Mouse (Mus musculus): Measurements from ENCODE around the gene Gm5269. TPM values are rescaled to one million over a fixed set of nuclear protein-coding genes. Genes with fewer than 3 reads are reported as not detected.

The Gm5269 gene
- polyA plus RNA-seq, 2 experiments: 0.25 TPM; not detected in 1

DNA sequence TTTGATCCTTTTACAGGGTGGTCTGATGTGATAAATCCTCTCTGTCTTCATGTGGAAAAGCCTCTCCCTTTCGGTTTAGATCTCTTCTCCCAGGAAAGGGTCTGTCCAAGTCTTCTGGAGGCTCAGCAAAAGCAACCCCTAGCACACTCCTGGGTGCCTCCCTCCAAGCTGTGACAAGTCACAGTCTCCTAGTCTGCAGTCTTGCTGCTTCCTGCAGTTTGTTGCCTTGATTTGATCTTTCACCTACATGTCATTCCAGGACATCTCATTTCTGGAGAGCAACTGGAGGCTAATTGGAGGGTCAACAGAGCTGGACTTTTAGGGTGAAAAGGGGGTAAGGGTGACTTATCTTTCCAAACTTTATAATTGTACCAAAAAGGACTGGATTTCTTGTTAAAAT, 24.8 kb downstream of the Gm5269 start:
- no peaks in the 10 kb centered on the region for H3K36me3 ChIP-seq (replicated peaks; ENCODE audit: control insufficient read depth, insufficient read depth, low read depth)
- no peak overlapping the region for H3K27ac ChIP-seq
- no peaks in the 10 kb centered on the region; the same call in 1 of the 2 replicates for H3K9me3 ChIP-seq (ENCODE audit: control insufficient read depth, low read length)
- no peak overlapping the region for H3K9ac ChIP-seq (replicated peaks)
- no peaks in the 10 kb centered on the region for H3K27me3 ChIP-seq (ENCODE audit: control insufficient read depth, insufficient read depth, low read length)
- no peak overlapping the region for H3K4me3 ChIP-seq (ENCODE audit: insufficient read depth in 1 of 2, low read depth in 2 of 2, low read length in 2 of 2)
- DNase-seq (ENCODE audit: low read depth in 3 of 3, low spot score in 3 of 3): no peak
- H3K4me2 ChIP-seq (ENCODE audit: low read depth): no peak overlapping the region
- H3K4me1 ChIP-seq (replicated peaks; ENCODE audit: control insufficient read depth in 2 of 2, insufficient read depth in 2 of 2, low read length in 1 of 2): peaks cover 1 to 10% of the 10 kb centered on the region in 2 experiments; a peak in 3 of 4 replicates
- 26% methylated on average over 1 of the region's 1 CpGs for WGBS (ENCODE audit: insufficient replicate concordance)
- no peak for ATAC-seq (ENCODE audit: insufficient read depth)
- TF ChIP-seq EP300 (IDR thresholded peaks at IDR 0.05; ENCODE audit: low read depth): no peak
- TF ChIP-seq CTCF (IDR thresholded peaks at IDR 0.05; ENCODE audit: low read depth): no peak

DNA sequence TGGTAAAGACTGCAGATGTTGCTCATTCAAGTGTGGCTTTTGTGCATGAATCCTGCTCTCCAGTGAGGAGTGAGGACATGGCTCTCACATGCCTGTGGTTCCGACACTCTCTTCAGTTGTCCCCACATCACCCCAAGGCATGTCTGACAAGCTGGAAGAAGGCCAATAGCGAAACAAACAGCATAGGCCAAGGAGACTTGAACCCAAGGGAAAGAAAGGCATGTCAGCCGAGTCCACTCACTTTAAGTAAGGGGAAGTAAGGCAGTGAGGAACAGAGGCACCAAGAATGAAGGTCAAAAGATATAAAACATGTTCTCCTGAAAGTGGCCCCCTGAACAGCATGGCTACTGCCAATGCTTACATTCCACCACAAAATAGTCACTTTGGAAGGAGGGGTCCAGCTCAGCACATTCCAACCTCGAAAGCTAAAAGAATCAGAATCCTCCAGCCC, 25.5 kb downstream of the Gm5269 start:
- Histone ChIP-seq H3K27ac (no peak overlapping the region), H3K27me3 (ENCODE audit: control insufficient read depth, insufficient read depth, low read length) (no peaks in the 10 kb centered on the region), H3K4me3 (ENCODE audit: insufficient read depth in 1 of 2, low read depth in 2 of 2, low read length in 2 of 2) (no peak overlapping the region), H3K9ac (replicated peaks) (no peak overlapping the region), H3K4me2 (ENCODE audit: low read depth) (no peak overlapping the region), H3K9me3 (ENCODE audit: control insufficient read depth, low read length) (no peaks in the 10 kb centered on the region; the same call in 1 of the 2 replicates), H3K4me1 (replicated peaks; ENCODE audit: control insufficient read depth in 2 of 2, insufficient read depth in 2 of 2, low read length in 1 of 2) (peaks cover 6 to 15% of the 10 kb centered on the region in 2 experiments), H3K36me3 (replicated peaks; ENCODE audit: control insufficient read depth, insufficient read depth, low read depth) (no peaks in the 10 kb centered on the region)
- TF ChIP-seq CTCF (IDR thresholded peaks at IDR 0.05; ENCODE audit: low read depth) (no peak), EP300 (IDR thresholded peaks at IDR 0.05; ENCODE audit: low read depth) (no peak)
- 58% methylated on average over 4 of the region's 4 CpGs for WGBS (ENCODE audit: insufficient replicate concordance)
- ATAC-seq (ENCODE audit: insufficient read depth) (no peak), DNase-seq (ENCODE audit: low read depth in 3 of 3, low spot score in 3 of 3) (no peak)

DNA sequence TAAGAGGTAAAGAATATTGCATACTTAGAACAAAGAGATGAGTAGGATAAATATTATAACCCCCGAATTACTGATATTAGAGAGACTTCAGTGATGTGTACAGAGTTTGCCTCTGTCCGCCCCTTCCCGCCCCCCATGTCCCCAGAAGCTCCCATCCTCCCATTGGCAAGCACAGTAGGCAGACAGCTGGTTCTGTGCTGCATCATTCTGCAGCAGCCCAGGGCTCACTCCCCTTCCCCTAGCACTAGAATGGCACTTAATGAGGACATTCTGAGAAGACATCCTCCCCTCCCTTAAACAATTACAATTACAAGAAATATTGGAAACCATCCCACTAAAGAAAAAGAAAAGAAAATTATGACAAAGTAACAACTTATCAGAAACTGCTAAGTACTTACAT, 26.4 kb downstream of the Gm5269 start:
- no peak for ATAC-seq (ENCODE audit: insufficient read depth)
- WGBS (ENCODE audit: insufficient replicate concordance): 76% methylated on average over 3 of the region's 3 CpGs
- no peak for TF ChIP-seq EP300 (IDR thresholded peaks at IDR 0.05; ENCODE audit: low read depth)
- TF ChIP-seq CTCF (IDR thresholded peaks at IDR 0.05; ENCODE audit: low read depth): no peak
- no peaks in the 10 kb centered on the region; the same call in 1 of the 2 replicates for H3K9me3 ChIP-seq (ENCODE audit: control insufficient read depth, low read length)
- no peaks in the 10 kb centered on the region for H3K27me3 ChIP-seq (ENCODE audit: control insufficient read depth, insufficient read depth, low read length)
- peaks cover 6 to 14% of the 10 kb centered on the region in 2 experiments for H3K4me1 ChIP-seq (replicated peaks; ENCODE audit: control insufficient read depth in 2 of 2, insufficient read depth in 2 of 2, low read length in 1 of 2)
- H3K27ac ChIP-seq: no peak overlapping the region
- H3K4me2 ChIP-seq (ENCODE audit: low read depth): no peak overlapping the region
- H3K36me3 ChIP-seq (replicated peaks; ENCODE audit: control insufficient read depth, insufficient read depth, low read depth): no peaks in the 10 kb centered on the region
- no peak overlapping the region for H3K4me3 ChIP-seq (ENCODE audit: insufficient read depth in 1 of 2, low read depth in 2 of 2, low read length in 2 of 2)
- no peak for DNase-seq (ENCODE audit: low read depth in 3 of 3, low spot score in 3 of 3)
- no peak overlapping the region for H3K9ac ChIP-seq (replicated peaks)

DNA sequence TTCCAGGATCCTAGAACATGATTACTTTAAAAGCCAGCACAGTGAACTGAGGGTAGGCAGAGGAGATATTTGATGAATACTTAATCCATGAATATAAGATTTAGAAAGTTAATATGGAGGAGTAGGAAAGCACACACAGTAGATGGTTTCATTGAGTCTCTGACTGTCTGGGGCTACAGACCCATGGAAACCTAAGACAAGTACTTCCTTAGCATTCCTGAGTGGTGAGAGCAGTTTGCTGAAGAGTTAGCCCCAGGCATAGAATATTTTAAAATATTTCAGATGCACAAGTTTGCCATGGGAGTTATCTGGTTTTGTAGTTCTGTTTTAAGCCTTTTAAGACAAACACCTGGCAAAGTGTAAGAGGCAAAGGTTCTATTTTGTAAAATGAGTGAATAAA, 28.9 kb downstream of the Gm5269 start:
- Histone ChIP-seq H3K4me1 (replicated peaks; ENCODE audit: control insufficient read depth in 2 of 2, insufficient read depth in 2 of 2, low read length in 1 of 2) (peaks cover 6 to 14% of the 10 kb centered on the region in 2 experiments), H3K4me2 (ENCODE audit: low read depth) (no peak overlapping the region), H3K4me3 (ENCODE audit: insufficient read depth in 1 of 2, low read depth in 2 of 2, low read length in 2 of 2) (no peak overlapping the region), H3K36me3 (replicated peaks; ENCODE audit: control insufficient read depth, insufficient read depth, low read depth) (no peaks in the 10 kb centered on the region), H3K9ac (replicated peaks) (no peak overlapping the region), H3K9me3 (ENCODE audit: control insufficient read depth, low read length) (no peaks in the 10 kb centered on the region; the same call in 1 of the 2 replicates), H3K27ac (no peak overlapping the region), H3K27me3 (ENCODE audit: control insufficient read depth, insufficient read depth, low read length) (no peaks in the 10 kb centered on the region)
- no peak for DNase-seq (ENCODE audit: low read depth in 3 of 3, low spot score in 3 of 3)
- no peak for ATAC-seq (ENCODE audit: insufficient read depth)
- TF ChIP-seq CTCF (IDR thresholded peaks at IDR 0.05; ENCODE audit: low read depth): no peak
- no peak for TF ChIP-seq EP300 (IDR thresholded peaks at IDR 0.05; ENCODE audit: low read depth)

DNA sequence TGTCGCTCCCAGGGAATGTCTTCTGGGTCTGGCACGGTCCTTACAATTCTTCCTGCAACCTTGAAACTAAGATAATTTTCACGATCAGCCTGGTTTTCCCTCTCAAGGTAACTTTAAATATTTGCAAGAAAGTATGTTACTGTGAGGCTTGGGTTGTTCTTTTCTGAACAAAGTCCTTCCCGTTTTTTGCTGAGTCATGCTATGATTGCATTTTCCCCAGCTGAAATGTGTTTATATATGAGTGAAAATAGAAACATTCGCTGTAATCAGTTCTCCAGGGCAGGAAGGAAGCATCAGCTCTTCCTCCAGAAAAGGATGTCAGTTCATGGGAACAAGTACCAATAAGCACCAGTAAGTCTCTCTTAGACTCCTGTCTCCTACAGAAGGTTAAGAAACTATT, 29.7 kb downstream of the Gm5269 start:
- DNase-seq (ENCODE audit: low read depth in 3 of 3, low spot score in 3 of 3) (peak in 2 of 3 experiments; percentile 31 to 35), ATAC-seq (ENCODE audit: insufficient read depth) (peak; percentile 28; the same call in 1 of the 2 replicates)
- Histone ChIP-seq H3K4me3 (ENCODE audit: insufficient read depth in 1 of 2, low read depth in 2 of 2, low read length in 2 of 2) (no peak overlapping the region), H3K27me3 (ENCODE audit: control insufficient read depth, insufficient read depth, low read length) (no peaks in the 10 kb centered on the region), H3K36me3 (replicated peaks; ENCODE audit: control insufficient read depth, insufficient read depth, low read depth) (no peaks in the 10 kb centered on the region), H3K27ac (no peak overlapping the region; the same call in 1 of the 2 replicates), H3K4me1 (replicated peaks; ENCODE audit: control insufficient read depth in 2 of 2, insufficient read depth in 2 of 2, low read length in 1 of 2) (peaks cover 6 to 13% of the 10 kb centered on the region in 2 experiments), H3K9me3 (ENCODE audit: control insufficient read depth, low read length) (no peaks in the 10 kb centered on the region; the same call in 1 of the 2 replicates), H3K9ac (replicated peaks) (no peak overlapping the region), H3K4me2 (ENCODE audit: low read depth) (no peak overlapping the region)
- TF ChIP-seq EP300 (IDR thresholded peaks at IDR 0.05; ENCODE audit: low read depth) (peak; percentile 20; the same call in 1 of the 2 replicates), CTCF (IDR thresholded peaks at IDR 0.05; ENCODE audit: low read depth) (no peak)
- WGBS (ENCODE audit: insufficient replicate concordance): 35% methylated on average over 5 of the region's 5 CpGs

All from liver, embryonic 14.5 days (tissue).